Mouse (Mus musculus) heart, embryonic 10.5 days (tissue): Measurements from ENCODE around the gene Gm11563. TPM values are rescaled to one million over a fixed set of nuclear protein-coding genes. Genes with fewer than 3 reads are reported as not detected.
"Not testable (repeated sequence)": the region's sequence is repeated elsewhere in the genome, so short reads cannot be mapped to it uniquely, and the experiment has no call there.

ENCODE experiments used
- DNase-seq: peaks from one replicate; pipeline ENCODE4 v3.0.0-alpha.2; 2017; ENCODE audit warnings: low spot score
- H3K27ac ChIP-seq: fragments of 300-500 bp; sonication (generic); 2 replicates; pipeline ENCODE4 v1.5.1; 2016; ENCODE audit warnings: mild to moderate bottlenecking
- H3K27me3 ChIP-seq: fragments of 300-500 bp; sonication (generic); 2 replicates; pipeline ENCODE4 v1.6.1; 2016; ENCODE audit warnings: mild to moderate bottlenecking; ENCODE audit not compliant: poor library complexity, insufficient read depth, severe bottlenecking
- H3K36me3 ChIP-seq: fragments of 300-500 bp; sonication (generic); 2 replicates; pipeline ENCODE4 v1.6.1; 2016; ENCODE audit warnings: mild to moderate bottlenecking, moderate library complexity
- H3K4me1 ChIP-seq: fragments of 300-500 bp; sonication (generic); 2 replicates; pipeline ENCODE4 v1.6.1; 2016; ENCODE audit warnings: mild to moderate bottlenecking
- H3K4me3 ChIP-seq: fragments of 300-500 bp; sonication (generic); 2 replicates; pipeline ENCODE4 v1.5.1; 2016; ENCODE audit warnings: mild to moderate bottlenecking, moderate library complexity
- H3K9me3 ChIP-seq: fragments of 300-500 bp; sonication (generic); 2 replicates; pipeline ENCODE4 v1.6.1; 2016; ENCODE audit warnings: mild to moderate bottlenecking, moderate library complexity
- WGBS: fragments of 180-500 bp; shearing (Covaris S2); methylation state at CpG from one replicate; pipeline ENCODE4 v1.1.7; 2016; 5-methylcytosine and 5-hydroxymethylcytosine counted together
- polyA plus RNA-seq: library from polyadenylated mRNA; unstranded; fragments of >200 nt; fragmentation: Nextera tagmentation; extraction: Ambion mirVana; gene quantifications from 2 replicates; pipeline ENCODE4 v1.2.1, GENCODE M21; 2016

Gm11563 gene
- not detected in 2 replicates for polyA plus RNA-seq

GRCm38 (mm10) chr11:99658467-99659010 is at the start of gene Gm11563:
Gm11563 (minus strand) TSS chr11:99658960.
- not testable (repeated sequence) for DNase-seq, H3K27ac ChIP-seq, H3K27me3 ChIP-seq, H3K4me3 ChIP-seq, H3K36me3 ChIP-seq, H3K9me3 ChIP-seq, H3K4me1 ChIP-seq
- WGBS, result 57% methylated on average over 10 of the region's 10 CpGs

- 0 out of 2 replicates have a peak, but pooled peaks cover 3% of the 10 kb centered on the region for H3K27me3 ChIP-seq
- no peak for DNase-seq
- no peaks in the 10 kb centered on the region for H3K4me1 ChIP-seq
- H3K9me3 ChIP-seq, result no peaks in the 10 kb centered on the region
- no peak within 1 kb of the TSS for H3K27ac ChIP-seq
- H3K36me3 ChIP-seq, result no peaks in the 10 kb centered on the region
- no peak within 1 kb of the TSS for H3K4me3 ChIP-seq
- 68% methylated on average over 1 of the region's 1 CpGs for WGBS
Measured at GRCm38 (mm10) chr11:99690463-99690862, 31.7 kb upstream of the Gm11563 start, which contains the start of gene Gm14190. Gm14190 (minus strand) TSS chr11:99690740.

- 62% methylated on average over 1 of the region's 1 CpGs for WGBS
- not testable (repeated sequence) for H3K36me3 ChIP-seq, H3K27me3 ChIP-seq, H3K27ac ChIP-seq, H3K4me3 ChIP-seq, H3K4me1 ChIP-seq, DNase-seq, H3K9me3 ChIP-seq
Measured at GRCm38 (mm10) chr11:99685235-99685634, 26.5 kb upstream of the Gm11563 start.

GRCm38 (mm10) chr11:99683481-99683880 is 24.7 kb upstream of the Gm11563 start:
- Histone ChIP-seq H3K27ac (no peak overlapping the region), H3K4me3 (no peak overlapping the region), H3K27me3 (no peaks in the 10 kb centered on the region), H3K4me1 (no peaks in the 10 kb centered on the region), H3K36me3 (no peaks in the 10 kb centered on the region), H3K9me3 (no peaks in the 10 kb centered on the region)
- no peak for DNase-seq
- 87% methylated on average over 2 of the region's 2 CpGs for whole genome bisulfite sequencing

GRCm38 (mm10) chr11:99665860-99666259 is 7.1 kb upstream of the Gm11563 start, which contains the start of gene Krtap4-6:
Krtap4-6 (minus strand) TSS chr11:99665960.
- no peak within 1 kb of the TSS for H3K4me3 ChIP-seq
- no peaks in the 10 kb centered on the region for H3K9me3 ChIP-seq

GRCm38 (mm10) chr11:99662802-99663201 is 4.0 kb upstream of the Gm11563 start:
- Histone ChIP-seq H3K36me3 (no peaks in the 10 kb centered on the region), H3K27ac (no peak overlapping the region), H3K4me1 (peaks cover 3% of the 10 kb centered on the region; the same call in 1 of the 2 replicates), H3K27me3 (0 out of 2 replicates have a peak, but pooled peaks cover 5% of the 10 kb centered on the region), H3K4me3 (no peak overlapping the region), H3K9me3 (no peaks in the 10 kb centered on the region)
- no peak for DNase-seq
- 83% methylated on average over 10 of the region's 10 CpGs for WGBS

More at GRCm38 (mm10) chr11:99665860-99666259, 7.1 kb upstream of the Gm11563 start, which contains the start of gene Krtap4-6:
- no peak for DNase-seq
- Histone ChIP-seq H3K4me1 (peaks cover 3% of the 10 kb centered on the region; the same call in 1 of the 2 replicates), H3K27ac (no peak within 1 kb of the TSS), H3K36me3 (no peaks in the 10 kb centered on the region), H3K27me3 (0 out of 2 replicates have a peak, but pooled peaks cover 5% of the 10 kb centered on the region)

- Histone ChIP-seq H3K27me3 (no peaks in the 10 kb centered on the region), H3K9me3 (no peaks in the 10 kb centered on the region), H3K4me3 (no peak overlapping the region), H3K4me1 (peaks cover 3% of the 10 kb centered on the region; the same call in 1 of the 2 replicates), H3K36me3 (no peaks in the 10 kb centered on the region), H3K27ac (no peak overlapping the region)
- 83% methylated on average over 4 of the region's 4 CpGs for WGBS
- no peak for DNase-seq
Measured at GRCm38 (mm10) chr11:99659256-99659655, 496 bp upstream of the Gm11563 start.

GRCm38 (mm10) chr11:99657051-99657450 is 1.7 kb downstream of the Gm11563 start:
- 56% methylated on average over 5 of the region's 5 CpGs for WGBS

GRCm38 (mm10) chr11:99650136-99650535 is 8.6 kb downstream of the Gm11563 start, which contains the start of gene Gm11555:
Gm11555 (minus strand) TSS chr11:99650236.
- 68% methylated on average over 2 of the region's 2 CpGs for WGBS
- no peaks in the 10 kb centered on the region for H3K9me3 ChIP-seq
- H3K4me3 ChIP-seq, result no peak within 1 kb of the TSS
- no peaks in the 10 kb centered on the region for H3K4me1 ChIP-seq
- no peaks in the 10 kb centered on the region for H3K36me3 ChIP-seq
- DNase-seq, result no peak
- no peak within 1 kb of the TSS for H3K27ac ChIP-seq
- no peaks in the 10 kb centered on the region for H3K27me3 ChIP-seq

More at GRCm38 (mm10) chr11:99657051-99657450, 1.7 kb downstream of the Gm11563 start:
- Histone ChIP-seq H3K27me3 (no peaks in the 10 kb centered on the region), H3K4me1 (no peaks in the 10 kb centered on the region), H3K9me3 (no peaks in the 10 kb centered on the region), H3K27ac (no peak overlapping the region), H3K4me3 (no peak overlapping the region), H3K36me3 (no peaks in the 10 kb centered on the region)
- no peak for DNase-seq

GRCm38 (mm10) chr11:99646444-99646843 is 12.3 kb downstream of the Gm11563 start:
- DNase-seq, result no peak
- Histone ChIP-seq H3K27ac (no peak overlapping the region), H3K27me3 (peaks cover 6% of the 10 kb centered on the region; the same call in 1 of the 2 replicates), H3K36me3 (no peaks in the 10 kb centered on the region), H3K4me1 (no peaks in the 10 kb centered on the region), H3K9me3 (no peaks in the 10 kb centered on the region), H3K4me3 (no peak overlapping the region)
- 80% methylated on average over 15 of the region's 15 CpGs for WGBS

GRCm38 (mm10) chr11:99644351-99644750 is 14.4 kb downstream of the Gm11563 start:
- Histone ChIP-seq H3K36me3 (no peaks in the 10 kb centered on the region), H3K4me1 (no peaks in the 10 kb centered on the region), H3K27ac (no peak overlapping the region), H3K4me3 (no peak overlapping the region), H3K27me3 (peaks cover 6% of the 10 kb centered on the region; the same call in 1 of the 2 replicates), H3K9me3 (no peaks in the 10 kb centered on the region)
- WGBS, result 80% methylated on average over 3 of the region's 3 CpGs
- no peak for DNase-seq

GRCm38 (mm10) chr11:99643635-99644139 is 15.1 kb downstream of the Gm11563 start, which contains the start of gene Krtap4-7:
Krtap4-7 (minus strand) TSS chr11:99644089.
- not testable (repeated sequence) for H3K4me1 ChIP-seq, H3K27ac ChIP-seq, H3K27me3 ChIP-seq, H3K36me3 ChIP-seq, H3K9me3 ChIP-seq, DNase-seq, H3K4me3 ChIP-seq
- 79% methylated on average over 9 of the region's 9 CpGs for WGBS

- no peaks in the 10 kb centered on the region for H3K36me3 ChIP-seq
- no peaks in the 10 kb centered on the region for H3K4me1 ChIP-seq
- peaks cover 6% of the 10 kb centered on the region; the same call in 1 of the 2 replicates for H3K27me3 ChIP-seq
- 30% methylated on average over 1 of the region's 1 CpGs for WGBS
- no peak overlapping the region for H3K4me3 ChIP-seq
- H3K27ac ChIP-seq, result no peak overlapping the region
- DNase-seq, result no peak
- no peaks in the 10 kb centered on the region for H3K9me3 ChIP-seq
Measured at GRCm38 (mm10) chr11:99640926-99641325, 17.8 kb downstream of the Gm11563 start.
